17 mouse cellular contexts compared by ENCODE assay signal in genomic region chr15:26809569-26809968, GRCm38 (mm10).
DNase-seq lines count a peak whose midpoint lies in the region; ATAC-seq lines count a peak whose summit lies in the region.
"Had no signal": no experiment of that assay in that cellular context is flagged by ENCODE, and none has a peak within 500 bp of the region (broad histone marks: within the 10 kb centered on the region; RNA-seq: fewer than 3 reads in every experiment).

No protein-coding gene starts in this region.

- H3K4me1 ChIP-seq in heart, embryonic 12.5 days (replicated peaks): no peaks in the 10 kb centered on the region
- H3K4me1 ChIP-seq: forebrain, embryonic 15.5 days; limb, embryonic 13.5 days; midbrain, embryonic 15.5 days had no signal

- no peak overlapping the region for H3K27ac ChIP-seq in heart, embryonic 12.5 days (ENCODE audit: poor library complexity, severe bottlenecking)
- H3K27ac ChIP-seq: forebrain, embryonic 15.5 days; hindbrain, postnatal 0 days; limb, embryonic 13.5 days; liver, embryonic 14.5 days; midbrain, embryonic 15.5 days; stomach, embryonic 15.5 days had no signal

- 79% methylated on average over 3 of the region's 3 CpGs for WGBS in heart, embryonic 12.5 days

- intact Hi-C loops in heart, postnatal 10 days (cut with DNase I): no loop called here

- no peak for ATAC-seq in heart, embryonic 12.5 days (ENCODE audit: insufficient number of reproducible peaks, low FRiP score)
- ATAC-seq: forebrain, embryonic 15.5 days; hindbrain, postnatal 0 days; midbrain, embryonic 15.5 days had no signal

- peak; percentile 17 for DNase-seq in adrenal gland, adult 2 months
- DNase-seq in adrenal gland, postnatal 4 days (ENCODE audit: low spot score in 2 of 2): no peak
- DNase-seq in heart, postnatal 10 days: peak; percentile 52 to 60
- peak; percentile 19 for DNase-seq in gastrocnemius, postnatal 10 days
- peak; percentile 34 for DNase-seq in kidney, postnatal 14 days
- no peak for DNase-seq in natural killer cell, adult 2 months (ENCODE audit: low spot score in 2 of 2)
- no peak for DNase-seq in spleen, adult 12 weeks (ENCODE audit: low spot score)
- DNase-seq: adrenal gland, postnatal 25 days; cerebellum, adult 2 months; layer of hippocampus, adult 9-11 months had no signal

- H3K36me3 ChIP-seq in heart, embryonic 12.5 days: no peaks in the 10 kb centered on the region
- H3K36me3 ChIP-seq: forebrain, embryonic 15.5 days; limb, embryonic 13.5 days; midbrain, embryonic 15.5 days; stomach, embryonic 15.5 days had no signal

- no peaks in the 10 kb centered on the region for H3K27me3 ChIP-seq in heart, embryonic 12.5 days (replicated peaks)
- H3K27me3 ChIP-seq: forebrain, embryonic 15.5 days; limb, embryonic 13.5 days; midbrain, embryonic 15.5 days; stomach, embryonic 15.5 days had no signal

- H3K9me3 ChIP-seq in heart, embryonic 12.5 days (replicated peaks): no peaks in the 10 kb centered on the region
- H3K9me3 ChIP-seq: forebrain, embryonic 15.5 days; limb, embryonic 13.5 days; midbrain, embryonic 15.5 days; stomach, embryonic 15.5 days had no signal

- H3K4me2 ChIP-seq in heart, embryonic 12.5 days: no peak overlapping the region
- H3K4me2 ChIP-seq: forebrain, embryonic 15.5 days; limb, embryonic 13.5 days; midbrain, embryonic 15.5 days; stomach, embryonic 15.5 days had no signal

- H3K4me3 ChIP-seq in heart, embryonic 12.5 days: no peak overlapping the region
- H3K4me3 ChIP-seq: forebrain, embryonic 15.5 days; limb, embryonic 13.5 days; midbrain, embryonic 15.5 days; stomach, embryonic 15.5 days had no signal

- H3K9ac ChIP-seq in heart, embryonic 12.5 days: no peak overlapping the region
- H3K9ac ChIP-seq: forebrain, embryonic 15.5 days; limb, embryonic 13.5 days; liver, embryonic 14.5 days; midbrain, embryonic 15.5 days; stomach, embryonic 15.5 days had no signal

Comparison
In these comparisons a context has a peak if more than half of its experiments do, and no peak if none do; other contexts are left out.
1. DNase-seq: peak in adrenal gland, adult 2 months (single experiment), heart, postnatal 10 days (2 of 2), gastrocnemius, postnatal 10 days (single experiment) and kidney, postnatal 14 days (single experiment); none in adrenal gland, postnatal 4 days (0 of 2), natural killer cell, adult 2 months (0 of 2) and spleen, adult 12 weeks (single experiment).